Mouse (Mus musculus): ENCODE measurements around the gene Gm20661. TPM values are rescaled to one million over a fixed set of nuclear protein-coding genes. Genes with fewer than 3 reads are reported as not detected.

Gm20661 gene
- polyA plus RNA-seq, 1 experiment, result not detected

- peaks cover 38% of the 10 kb centered on the region for H3K27me3 ChIP-seq (ENCODE audit: control insufficient read depth, insufficient read depth, insufficient read length)
- no peak overlapping the region for H3K4me2 ChIP-seq (ENCODE audit: low read depth)
These were observed 46.0 kb upstream of the Gm20661 start for GRCm38 (mm10) chr9:107936831-107937230.

GRCm38 (mm10) chr9:107947241-107948194 lies 35.3 kb upstream of the Gm20661 start:
- TF ChIP-seq MYOD1 (IDR thresholded peaks at IDR 0.05; ENCODE audit: control insufficient read depth in 1 of 3, insufficient read length in 2 of 3, low read depth in 2 of 3), result peak in 2 of 3 experiments; percentile 62 to 76
- no peak for TF ChIP-seq USF1 (IDR thresholded peaks at IDR 0.05; ENCODE audit: low read depth)
- TF ChIP-seq POLR2A (IDR thresholded peaks at IDR 0.05; ENCODE audit: insufficient read length, low read depth), result peak; percentile 40
- peak in 1 of 3 experiments; percentile 32 for TF ChIP-seq MYOG (IDR thresholded peaks at IDR 0.05; ENCODE audit: control insufficient read depth in 1 of 3, insufficient read depth in 1 of 3, insufficient read length in 2 of 3, low read depth in 2 of 3)
- peak; percentile 32 for TF ChIP-seq TCF3 (IDR thresholded peaks at IDR 0.05; ENCODE audit: insufficient read length, low read depth)
- H3ac ChIP-seq (ENCODE audit: control insufficient read depth, insufficient read length), result no peak overlapping the region
- H3K27me3 ChIP-seq (ENCODE audit: control insufficient read depth, insufficient read depth, insufficient read length), result no peaks in the 10 kb centered on the region
- H3K79me2 ChIP-seq (ENCODE audit: control insufficient read depth, insufficient read depth), result peaks cover 12% of the 10 kb centered on the region
- H3K36me3 ChIP-seq (ENCODE audit: control insufficient read depth, insufficient read depth), result no peaks in the 10 kb centered on the region
- H3K4me3 ChIP-seq, result no peak overlapping the region
- H3K4me2 ChIP-seq (ENCODE audit: low read depth), result peak overlapping the region; percentile 69

More at GRCm38 (mm10) chr9:107936831-107937230, 46.0 kb upstream of the Gm20661 start:
- no peak overlapping the region for H3K4me3 ChIP-seq
- no peaks in the 10 kb centered on the region for H3K79me2 ChIP-seq (ENCODE audit: control insufficient read depth, insufficient read depth)
- no peaks in the 10 kb centered on the region for H3K36me3 ChIP-seq (ENCODE audit: control insufficient read depth, insufficient read depth)
- TF ChIP-seq TCF3 (IDR thresholded peaks at IDR 0.05; ENCODE audit: insufficient read length, low read depth), result no peak
- no peak for TF ChIP-seq E2F4 (IDR thresholded peaks at IDR 0.05; ENCODE audit: insufficient read depth)
- TF ChIP-seq REST (IDR thresholded peaks at IDR 0.05; ENCODE audit: insufficient read depth, insufficient read length), result no peak
- TF ChIP-seq POLR2AphosphoS2 (IDR thresholded peaks at IDR 0.05; ENCODE audit: insufficient read length, low read depth), result no peak
- no peak for TF ChIP-seq MAX (IDR thresholded peaks at IDR 0.05; ENCODE audit: low read depth)
- no peak for TF ChIP-seq USF1 (IDR thresholded peaks at IDR 0.05; ENCODE audit: low read depth)
- no peak for TF ChIP-seq CEBPB (IDR thresholded peaks at IDR 0.05; ENCODE audit: insufficient read depth, poor library complexity, severe bottlenecking)
- TF ChIP-seq SRF (IDR thresholded peaks at IDR 0.05; ENCODE audit: control insufficient read depth, insufficient read length, low read depth), result no peak
- TF ChIP-seq POLR2A (IDR thresholded peaks at IDR 0.05; ENCODE audit: insufficient read length, low read depth), result no peak
- TF ChIP-seq MYOD1 (IDR thresholded peaks at IDR 0.05; ENCODE audit: control insufficient read depth in 1 of 3, insufficient read length in 2 of 3, low read depth in 2 of 3), result no peak
- no peak for TF ChIP-seq TCF12 (IDR thresholded peaks at IDR 0.05; ENCODE audit: insufficient read depth, poor library complexity, severe bottlenecking)
- TF ChIP-seq MYOG (IDR thresholded peaks at IDR 0.05; ENCODE audit: control insufficient read depth in 1 of 3, insufficient read depth in 1 of 3, insufficient read length in 2 of 3, low read depth in 2 of 3), result no peak
- H3ac ChIP-seq (ENCODE audit: control insufficient read depth, insufficient read length), result no peak overlapping the region

GRCm38 (mm10) chr9:107949184-107949921 lies 33.5 kb upstream of the Gm20661 start:
- TF ChIP-seq USF1 (IDR thresholded peaks at IDR 0.05; ENCODE audit: low read depth) (no peak), CEBPB (IDR thresholded peaks at IDR 0.05; ENCODE audit: insufficient read depth, poor library complexity, severe bottlenecking) (no peak), REST (IDR thresholded peaks at IDR 0.05; ENCODE audit: insufficient read depth, insufficient read length) (no peak), MYOD1 (IDR thresholded peaks at IDR 0.05; ENCODE audit: control insufficient read depth in 1 of 3, insufficient read length in 2 of 3, low read depth in 2 of 3) (no peak), SRF (IDR thresholded peaks at IDR 0.05; ENCODE audit: control insufficient read depth, insufficient read length, low read depth) (no peak), MAX (IDR thresholded peaks at IDR 0.05; ENCODE audit: low read depth) (no peak), POLR2A (IDR thresholded peaks at IDR 0.05; ENCODE audit: insufficient read length, low read depth) (no peak), MYOG (IDR thresholded peaks at IDR 0.05; ENCODE audit: control insufficient read depth in 1 of 3, insufficient read depth in 1 of 3, insufficient read length in 2 of 3, low read depth in 2 of 3) (no peak), E2F4 (IDR thresholded peaks at IDR 0.05; ENCODE audit: insufficient read depth) (no peak), TCF3 (IDR thresholded peaks at IDR 0.05; ENCODE audit: insufficient read length, low read depth) (no peak)
- no peak overlapping the region for H3ac ChIP-seq (ENCODE audit: control insufficient read depth, insufficient read length)
- H3K79me2 ChIP-seq (ENCODE audit: control insufficient read depth, insufficient read depth), result peaks cover 28% of the 10 kb centered on the region
- H3K36me3 ChIP-seq (ENCODE audit: control insufficient read depth, insufficient read depth), result no peaks in the 10 kb centered on the region
- no peak overlapping the region for H3K4me2 ChIP-seq (ENCODE audit: low read depth)
- no peak overlapping the region for H3K4me3 ChIP-seq
- H3K27me3 ChIP-seq (ENCODE audit: control insufficient read depth, insufficient read depth, insufficient read length), result no peaks in the 10 kb centered on the region

GRCm38 (mm10) chr9:107949922-107950235 lies 33.0 kb upstream of the Gm20661 start, which contains the start of gene Traip:
TSS of gene Traip (plus strand) at chr9:107950136.
- Histone ChIP-seq H3K79me2 (ENCODE audit: control insufficient read depth, insufficient read depth) (peaks cover 31% of the 10 kb centered on the region), H3ac (ENCODE audit: control insufficient read depth, insufficient read length) (peak within 1 kb of the TSS; percentile 18), H3K27me3 (ENCODE audit: control insufficient read depth, insufficient read depth, insufficient read length) (no peaks in the 10 kb centered on the region), H3K4me3 (peak within 1 kb of the TSS; percentile 70), H3K36me3 (ENCODE audit: control insufficient read depth, insufficient read depth) (no peaks in the 10 kb centered on the region), H3K4me2 (ENCODE audit: low read depth) (peak within 1 kb of the TSS; percentile 84)
- TF ChIP-seq CEBPB (IDR thresholded peaks at IDR 0.05; ENCODE audit: insufficient read depth, poor library complexity, severe bottlenecking) (no peak), MAX (IDR thresholded peaks at IDR 0.05; ENCODE audit: low read depth) (no peak), USF1 (IDR thresholded peaks at IDR 0.05; ENCODE audit: low read depth) (no peak), TCF3 (IDR thresholded peaks at IDR 0.05; ENCODE audit: insufficient read length, low read depth) (no peak), E2F4 (IDR thresholded peaks at IDR 0.05; ENCODE audit: insufficient read depth) (no peak), POLR2AphosphoS2 (IDR thresholded peaks at IDR 0.05; ENCODE audit: insufficient read length, low read depth) (no peak), SRF (IDR thresholded peaks at IDR 0.05; ENCODE audit: control insufficient read depth, insufficient read length, low read depth) (no peak)

Data from myocyte (in vitro differentiated cells).